Mouse (Mus musculus) hindbrain, postnatal 0 days (tissue): Measurements from ENCODE around the gene Rapgef4. TPM values are rescaled to one million over a fixed set of nuclear protein-coding genes. Genes with fewer than 3 reads are reported as not detected.

ENCODE experiments used
- ATAC-seq: fragments of 200-750 bp; cut with Nextera tagmentation; 2 replicates; pipeline ENCODE4 v1.8.0; 2017; ENCODE audit warnings: mild to moderate bottlenecking, moderate TSS enrichment, moderate library complexity
- DNase-seq: peaks from one replicate; pipeline ENCODE4 v3.0.0-alpha.2; 2015; ENCODE audit warnings: low spot score
- H3K27ac ChIP-seq: fragments of 300-500 bp; sonication (generic); 2 replicates; pipeline ENCODE4 v1.5.1; 2014; ENCODE audit warnings: mild to moderate bottlenecking
- H3K27me3 ChIP-seq: fragments of 300-500 bp; sonication (generic); 2 replicates; pipeline ENCODE4 v1.6.1; 2014; ENCODE audit warnings: low read length, mixed read lengths; ENCODE audit not compliant: insufficient read depth
- H3K36me3 ChIP-seq: fragments of 300-500 bp; sonication (generic); 2 replicates; pipeline ENCODE4 v1.6.1; 2014; ENCODE audit warnings: low read length, mixed read lengths; ENCODE audit not compliant: insufficient read depth
- H3K4me1 ChIP-seq: fragments of 300-500 bp; sonication (generic); 2 replicates; pipeline ENCODE4 v1.6.1; 2014; ENCODE audit warnings: antibody characterized with exemption, low read length, mixed read lengths; ENCODE audit not compliant: insufficient read depth
- H3K4me2 ChIP-seq: fragments of 300-500 bp; sonication (generic); 2 replicates; pipeline ENCODE4 v1.6.1; 2014; ENCODE audit warnings: low read depth, mild to moderate bottlenecking, low read length, moderate library complexity, mixed read lengths
- H3K4me3 ChIP-seq: fragments of 300-500 bp; sonication (generic); 2 replicates; pipeline ENCODE4 v1.5.1; 2014; ENCODE audit warnings: low read length
- H3K9ac ChIP-seq: fragments of 300-500 bp; sonication (generic); replicated peaks from 2 replicates; pipeline ENCODE4 v1.6.1; 2014; ENCODE audit warnings: mild to moderate bottlenecking, low read length, moderate library complexity, mixed read lengths
- H3K9me3 ChIP-seq: fragments of 300-500 bp; sonication (generic); 2 replicates; pipeline ENCODE4 v1.6.1; 2016; ENCODE audit warnings: low read length, mixed read lengths
- CTCF ChIP-seq: IDR thresholded peaks from 2 replicates; pipeline ENCODE4 v1.5.1; 2016; ENCODE audit warnings: antibody characterized with exemption, control low read depth, low read depth
- WGBS: fragments of 180-500 bp; shearing (Covaris S2); extraction: QIAGEN DNeasy Blood & Tissue Kit; methylation state at CpG from one replicate; pipeline ENCODE4 v1.1.7; 2014; 5-methylcytosine and 5-hydroxymethylcytosine counted together
- polyA plus RNA-seq: library from polyadenylated mRNA; unstranded; fragments of >200 nt; fragmentation: Nextera tagmentation; extraction: Ambion mirVana; gene quantifications from 2 replicates; pipeline ENCODE4 v1.2.1, GENCODE M21; 2015
- total RNA-seq: library from RNA; depleted of rRNA; stranded (reverse); fragments of >200 nt; gene quantifications from 2 replicates; pipeline ENCODE4 v1.2.3, GENCODE M21; 2014

The Rapgef4 gene
- total and polyA plus RNA-seq, 2 experiments from 2014 or later: 47.3 to 104 TPM

DNA sequence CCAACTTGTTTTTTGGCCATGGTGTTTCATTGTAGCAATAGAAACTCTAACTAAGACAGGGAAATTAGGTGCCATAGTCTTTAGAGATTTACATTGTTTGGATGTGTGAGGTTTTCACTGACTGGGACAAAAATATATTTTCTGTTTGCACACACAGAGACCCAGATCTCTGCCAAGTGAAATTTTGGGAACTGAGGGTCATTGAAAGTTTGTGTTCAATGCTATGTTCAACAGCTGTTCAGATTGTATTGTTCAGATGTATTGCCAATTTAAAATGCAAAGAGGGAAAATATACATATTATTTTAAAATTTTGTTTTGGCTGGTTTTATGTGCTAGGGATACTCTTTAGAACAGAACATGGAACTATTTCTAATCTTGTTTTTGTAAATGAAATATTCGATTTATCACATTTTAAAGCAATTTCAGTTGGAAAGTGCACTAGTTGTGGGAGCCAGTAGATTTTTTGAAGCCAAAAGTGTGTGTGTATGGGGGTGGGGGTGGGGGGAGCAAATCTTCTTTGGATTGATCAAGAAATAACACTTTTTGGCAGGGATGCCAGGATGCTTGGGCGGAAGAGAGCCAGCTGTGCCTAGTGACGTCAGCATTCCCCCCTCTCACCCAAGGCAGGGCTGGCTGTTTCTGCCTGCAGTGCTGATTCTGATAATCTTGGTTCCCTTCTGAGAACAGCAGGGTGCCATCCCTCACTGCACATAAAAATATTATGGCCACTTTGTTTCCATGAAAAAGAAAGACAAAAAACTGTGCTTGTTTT is 28.6 kb downstream of the Rapgef4 start:
- DNase-seq: peak; percentile 52

DNA sequence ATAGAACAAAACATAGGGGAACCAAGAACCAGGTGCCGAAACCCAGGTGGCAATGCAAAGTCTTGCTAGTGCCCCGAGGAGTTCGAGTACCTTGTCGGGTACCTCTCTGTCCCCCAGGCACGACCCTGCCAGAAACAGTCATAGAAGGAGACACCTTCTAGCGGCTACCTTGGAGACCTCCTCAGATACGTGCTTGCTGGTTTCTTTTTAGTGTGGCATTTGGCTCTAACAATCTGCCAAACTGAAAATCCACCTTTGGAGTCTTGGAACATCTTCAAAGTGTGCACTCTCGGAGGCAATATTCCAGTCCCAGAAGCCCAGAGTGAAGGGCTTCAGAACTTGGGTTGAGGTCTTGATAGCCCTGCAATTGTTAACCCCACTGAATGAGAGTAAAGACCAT is 34.3 kb downstream of the Rapgef4 start:
- TF ChIP-seq CTCF: no peak
- DNase-seq (no peak), ATAC-seq (no peak)
- Histone ChIP-seq H3K9ac (no peak overlapping the region), H3K4me3 (no peak overlapping the region), H3K36me3 (no peaks in the 10 kb centered on the region), H3K9me3 (no peaks in the 10 kb centered on the region), H3K27me3 (no peaks in the 10 kb centered on the region), H3K4me2 (no peak overlapping the region), H3K4me1 (no peaks in the 10 kb centered on the region), H3K27ac (no peak overlapping the region)
- 81% methylated on average over 8 of the region's 8 CpGs for WGBS

More for the DNA sequence above, 28.6 kb downstream of the Rapgef4 start:
- no peak overlapping the region for H3K4me2 ChIP-seq
- no peaks in the 10 kb centered on the region for H3K9me3 ChIP-seq
- ATAC-seq: no peak
- 42% methylated on average over 3 of the region's 3 CpGs for WGBS
- no peaks in the 10 kb centered on the region for H3K4me1 ChIP-seq
- H3K9ac ChIP-seq: no peak overlapping the region
- H3K27ac ChIP-seq: no peak overlapping the region
- no peak for TF ChIP-seq CTCF
- H3K4me3 ChIP-seq: no peak overlapping the region
- no peaks in the 10 kb centered on the region for H3K36me3 ChIP-seq
- H3K27me3 ChIP-seq: no peaks in the 10 kb centered on the region

GRCm38 (mm10) chr2:72016013-72016412 is 35.0 kb downstream of the Rapgef4 start:
- Histone ChIP-seq H3K9ac (no peak overlapping the region), H3K27ac (no peak overlapping the region), H3K4me3 (no peak overlapping the region), H3K9me3 (no peaks in the 10 kb centered on the region), H3K4me1 (no peaks in the 10 kb centered on the region), H3K4me2 (no peak overlapping the region), H3K36me3 (no peaks in the 10 kb centered on the region), H3K27me3 (no peaks in the 10 kb centered on the region)
- WGBS: 36% methylated on average over 5 of the region's 5 CpGs
- TF ChIP-seq CTCF: no peak
- no peak for ATAC-seq
- no peak for DNase-seq

- Histone ChIP-seq H3K4me3 (no peak overlapping the region), H3K27me3 (no peaks in the 10 kb centered on the region), H3K4me1 (no peaks in the 10 kb centered on the region), H3K9ac (no peak overlapping the region), H3K36me3 (no peaks in the 10 kb centered on the region), H3K9me3 (no peaks in the 10 kb centered on the region), H3K27ac (no peak overlapping the region), H3K4me2 (no peak overlapping the region)
- ATAC-seq (no peak), DNase-seq (no peak)
- WGBS: 85% methylated on average over 2 of the region's 2 CpGs
- TF ChIP-seq CTCF: no peak
Observed at GRCm38 (mm10) chr2:72017168-72017567, 36.1 kb downstream of the Rapgef4 start.

GRCm38 (mm10) chr2:72018736-72019135 is 37.7 kb downstream of the Rapgef4 start:
- Histone ChIP-seq H3K4me1 (no peaks in the 10 kb centered on the region), H3K36me3 (no peaks in the 10 kb centered on the region), H3K27ac (no peak overlapping the region), H3K4me3 (no peak overlapping the region), H3K9me3 (no peaks in the 10 kb centered on the region), H3K4me2 (no peak overlapping the region), H3K9ac (no peak overlapping the region), H3K27me3 (no peaks in the 10 kb centered on the region)
- 100% methylated on average over 1 of the region's 1 CpGs for WGBS
- TF ChIP-seq CTCF: no peak
- ATAC-seq: no peak
- DNase-seq: no peak

- DNase-seq (no peak), ATAC-seq (no peak)
Observed at GRCm38 (mm10) chr2:72020755-72021154, 39.7 kb downstream of the Rapgef4 start.

GRCm38 (mm10) chr2:72021440-72021839 is 40.4 kb downstream of the Rapgef4 start:
- WGBS: 62% methylated on average over 5 of the region's 5 CpGs
- H3K4me1 ChIP-seq: no peaks in the 10 kb centered on the region
- H3K27ac ChIP-seq: no peak overlapping the region
- H3K27me3 ChIP-seq: no peaks in the 10 kb centered on the region
- H3K4me3 ChIP-seq: no peak overlapping the region
- no peaks in the 10 kb centered on the region for H3K9me3 ChIP-seq
- no peak overlapping the region for H3K9ac ChIP-seq
- no peaks in the 10 kb centered on the region for H3K36me3 ChIP-seq
- no peak overlapping the region for H3K4me2 ChIP-seq
- DNase-seq (no peak), ATAC-seq (no peak)
- TF ChIP-seq CTCF: no peak

More at GRCm38 (mm10) chr2:72020755-72021154, 39.7 kb downstream of the Rapgef4 start:
- Histone ChIP-seq H3K27ac (no peak overlapping the region), H3K9ac (no peak overlapping the region), H3K4me3 (no peak overlapping the region), H3K27me3 (no peaks in the 10 kb centered on the region), H3K4me2 (no peak overlapping the region), H3K9me3 (no peaks in the 10 kb centered on the region), H3K36me3 (no peaks in the 10 kb centered on the region), H3K4me1 (no peaks in the 10 kb centered on the region)
- no peak for TF ChIP-seq CTCF
- 92% methylated on average over 15 of the region's 15 CpGs for WGBS
